Mouse (Mus musculus) small intestine, adult 2 months (tissue): ENCODE measurements around the gene Gm5737.

ENCODE experiments used
- CTCF ChIP-seq: fragments of 200-500 bp; IDR thresholded peaks from 2 replicates; pipeline ENCODE4 v1.5.1; 2012; ENCODE audit warnings: low read depth, mild to moderate bottlenecking, control low read depth, inconsistent platforms, low read length, moderate library complexity, mixed read lengths; ENCODE audit not compliant: insufficient replicate concordance, insufficient read length; ENCODE audit errors: extremely low read depth
- POLR2A ChIP-seq: fragments of 200-500 bp; IDR thresholded peaks from 2 replicates; pipeline ENCODE4 v1.6.1; 2012; ENCODE audit warnings: low read depth, mild to moderate bottlenecking, control low read depth, inconsistent platforms, low read length, moderate library complexity

DNA sequence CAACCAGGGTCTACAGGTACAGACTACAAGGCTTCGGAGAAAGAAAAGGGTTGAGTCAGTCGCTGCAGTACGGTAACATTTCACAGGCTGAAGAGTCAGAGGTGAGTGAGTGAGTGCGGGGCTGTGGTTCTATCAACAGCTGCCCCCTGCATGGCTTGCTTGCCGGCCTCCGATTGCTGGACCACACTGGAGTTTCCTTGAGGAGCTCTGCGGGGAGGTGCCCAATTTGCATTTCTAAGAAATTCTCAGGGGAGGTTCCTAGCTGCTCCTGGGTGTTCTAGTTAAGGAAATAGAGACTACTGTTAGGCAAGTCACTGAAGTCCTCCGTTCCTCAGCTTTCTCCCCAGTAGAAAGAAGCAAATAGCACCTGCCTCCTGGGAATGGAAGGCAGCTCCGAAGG, 32.5 kb downstream of the Gm5737 start:
- TF ChIP-seq CTCF (no peak), POLR2A (no peak)
